Mouse (Mus musculus) ES-E14 (cell line): ENCODE data around the gene Snx32. TPM values are rescaled to one million over a fixed set of nuclear protein-coding genes. Genes with fewer than 3 reads are reported as not detected.
A peak's percentile ranks its signal among the peaks of the same experiment; 100 is the strongest.

Experiments
- DNase-seq: peaks from one replicate; pipeline ENCODE4 v3.0.0-alpha.2; 2013; ENCODE audit warnings: low read depth, low spot score
- H3K27ac ChIP-seq: 2 replicates; pipeline ENCODE4 v1.5.1; 2012; ENCODE audit warnings: low read depth, mild to moderate bottlenecking, low read length, moderate library complexity, mixed read lengths; ENCODE audit not compliant: poor library complexity, insufficient read depth, severe bottlenecking
- H3K36me3 ChIP-seq: 2 replicates; pipeline ENCODE4 v1.6.1; 2012; ENCODE audit warnings: mild to moderate bottlenecking, low read length, moderate library complexity, mixed read lengths; ENCODE audit not compliant: control insufficient read depth, poor library complexity, insufficient read depth, severe bottlenecking
- H3K4me1 ChIP-seq, 2 experiments: fragments of 150-350 bp in 1 of 2; sonication (generic) in 1 of 2; 2 replicates each; pipeline ENCODE4 v1.6.1; 2012; ENCODE audit warnings: low read length in 2 of 2, mild to moderate bottlenecking in 1 of 2, mixed read lengths in 1 of 2; ENCODE audit not compliant: control insufficient read depth in 2 of 2, insufficient read depth in 2 of 2, poor library complexity in 1 of 2
- H3K4me3 ChIP-seq, 2 experiments: fragments of 150-350 bp in 1 of 2; sonication (generic) in 1 of 2; 2 replicates each; pipeline ENCODE4 v1.5.1; 2012; ENCODE audit warnings: low read length in 2 of 2, low read depth in 1 of 2, mild to moderate bottlenecking in 1 of 2, mixed read lengths in 1 of 2; ENCODE audit not compliant: insufficient read depth in 1 of 2, poor library complexity in 1 of 2, severe bottlenecking in 1 of 2
- H3K9ac ChIP-seq: 2 replicates; pipeline ENCODE4 v1.6.1; 2012; ENCODE audit warnings: low read depth, mild to moderate bottlenecking, low read length, mixed read lengths; ENCODE audit not compliant: poor library complexity, insufficient read depth, severe bottlenecking
- H3K9me3 ChIP-seq: fragments of 150-350 bp; sonication (generic); 2 replicates; pipeline ENCODE4 v1.6.1; 2012; ENCODE audit warnings: low read depth, mild to moderate bottlenecking, low read length; ENCODE audit not compliant: control insufficient read depth, insufficient read depth
- CHD2 ChIP-seq: IDR thresholded peaks from 2 replicates; pipeline ENCODE4 v1.6.1; 2014; ENCODE audit warnings: mild to moderate bottlenecking, low read depth, low read length, inconsistent platforms
- HCFC1 ChIP-seq: IDR thresholded peaks from 2 replicates; pipeline ENCODE4 v1.6.1; 2012; ENCODE audit warnings: low read length, inconsistent platforms, borderline replicate concordance; ENCODE audit not compliant: insufficient read depth
- MAFK ChIP-seq: IDR thresholded peaks from 2 replicates; pipeline ENCODE4 v1.6.1; 2014; ENCODE audit warnings: mild to moderate bottlenecking, low read depth, low read length, inconsistent platforms; ENCODE audit not compliant: insufficient read depth
- ZC3H11A ChIP-seq: IDR thresholded peaks from 2 replicates; pipeline ENCODE4 v1.6.1; 2012; ENCODE audit warnings: low read depth, mild to moderate bottlenecking, inconsistent platforms, low read length, borderline replicate concordance
- ZNF384 ChIP-seq: IDR thresholded peaks from 2 replicates; pipeline ENCODE4 v1.6.1; 2012; ENCODE audit warnings: low read depth, low read length, inconsistent platforms
- in situ Hi-C, 2 experiments: fragments of 600-800 bp; cut with MboI; formaldehyde crosslinking; loops; one replicate each; pipeline ENCODE4 v1.15.1; 2025; ENCODE audit warnings: low sequenced_read_pairs in 2 of 2, inconsistent platforms in 1 of 2; ENCODE audit not compliant: unreplicated experiment in 2 of 2
- total RNA-seq: library from RNA; depleted of rRNA; stranded (reverse); fragments of 300-350 nt; gene quantifications from 2 replicates; pipeline ENCODE4 v1.2.3, GENCODE M21; 2012; rRNA removed

The Snx32 gene
- 3.3 and 5.0 TPM in 2 replicates for total RNA-seq

- in situ Hi-C loops: no loop called here
- H3K27ac ChIP-seq: no peak within 1 kb of the TSS
- no peaks in the 10 kb centered on the region for H3K9me3 ChIP-seq
- peak; percentile 93 for TF ChIP-seq CHD2
- no peak for TF ChIP-seq HCFC1
- TF ChIP-seq ZC3H11A: no peak
- TF ChIP-seq MAFK: peak; percentile 79
- TF ChIP-seq ZNF384: no peak
- peak within 1 kb of the TSS; percentile 79 for H3K9ac ChIP-seq
- peaks cover 1 to 5% of the 10 kb centered on the region in 2 experiments; a peak in 1 of 4 replicates for H3K4me1 ChIP-seq
- DNase-seq: peak; percentile 97
- peak within 1 kb of the TSS; percentile 72 to 74 for H3K4me3 ChIP-seq
- H3K36me3 ChIP-seq: no peaks in the 10 kb centered on the region
Observed at GRCm38 (mm10) chr19:5510031-5511026, at the start of gene Snx32. Gene Snx32, minus strand, starts transcription at chr19:5510538.

DNA sequence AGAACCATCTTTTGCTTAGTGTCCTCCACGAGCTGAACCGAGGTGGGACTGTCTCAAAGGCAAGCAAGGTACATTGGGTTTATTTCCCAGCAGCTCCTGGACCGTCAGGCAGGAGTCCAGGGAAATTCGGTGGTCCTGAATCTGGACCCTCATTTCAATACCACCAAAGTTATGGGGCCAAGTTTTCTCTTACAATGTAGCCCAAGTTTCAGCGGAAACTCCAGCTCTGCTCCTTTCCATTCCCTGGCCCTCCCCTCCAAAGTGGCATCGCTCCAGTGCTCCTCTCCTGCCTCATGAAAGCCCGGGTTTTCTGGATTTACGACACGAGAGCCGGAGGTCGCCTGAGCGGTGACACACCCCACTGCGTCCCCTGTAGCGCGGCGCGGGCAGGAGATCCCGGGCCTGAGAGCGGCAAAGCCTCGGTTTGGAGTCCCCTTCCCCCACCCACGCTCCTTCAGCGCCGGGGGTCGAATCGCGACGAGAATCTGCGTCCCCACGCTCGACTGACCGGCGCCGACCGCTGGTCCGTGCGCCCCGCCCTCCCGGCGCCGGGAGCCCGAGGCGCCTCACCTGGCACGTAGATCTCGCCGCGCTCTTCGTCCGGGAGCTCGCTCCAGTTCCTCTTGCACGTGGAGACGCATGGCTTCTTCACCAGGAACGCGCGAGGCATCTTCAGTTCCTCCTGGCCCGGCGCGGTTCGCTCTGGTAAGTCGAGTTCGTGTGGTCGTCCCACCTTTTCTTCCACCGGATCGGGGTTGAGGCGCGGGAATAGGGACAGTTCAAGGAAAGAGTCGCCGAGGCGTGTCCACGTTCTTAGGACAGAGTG is 49.5 kb upstream of the Snx32 start:
- H3K4me1 ChIP-seq: peaks cover 0 to 12% of the 10 kb centered on the region in 2 experiments; a peak in 2 of 4 replicates
- peak overlapping the region; percentile 5; the same call in 1 of the 2 replicates for H3K9ac ChIP-seq
- TF ChIP-seq ZNF384 (no peak), HCFC1 (no peak), MAFK (no peak), CHD2 (no peak), ZC3H11A (no peak)
- in situ Hi-C loops: no loop called here
- H3K9me3 ChIP-seq: no peaks in the 10 kb centered on the region
- DNase-seq: no peak
- peak overlapping the region; percentile 54 to 59; a peak in 3 of 4 replicates for H3K4me3 ChIP-seq
- no peak overlapping the region for H3K27ac ChIP-seq
- H3K36me3 ChIP-seq: no peaks in the 10 kb centered on the region

DNA sequence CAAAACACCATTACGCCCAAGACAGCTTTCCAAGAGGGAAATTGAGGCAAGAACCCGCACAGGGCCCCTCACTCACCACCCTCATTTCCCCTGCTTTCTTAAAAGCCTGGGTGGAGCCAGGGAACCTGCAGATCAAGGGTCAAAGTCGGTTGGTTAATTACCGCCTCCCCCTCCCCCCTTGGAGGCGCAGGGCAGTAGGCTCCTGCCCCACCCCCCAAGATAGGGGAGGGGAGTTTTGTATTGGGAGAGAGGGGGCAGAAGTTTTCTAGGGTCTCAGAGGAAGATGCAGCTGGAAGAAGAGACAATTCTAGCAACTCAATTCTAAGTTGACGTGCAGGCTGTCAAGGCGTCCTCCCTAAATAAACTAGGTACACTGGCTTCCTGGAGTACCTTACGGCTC is 48.9 kb upstream of the Snx32 start:
- H3K4me1 ChIP-seq: peaks cover 0 to 14% of the 10 kb centered on the region in 2 experiments; a peak in 2 of 4 replicates
- H3K9me3 ChIP-seq: no peaks in the 10 kb centered on the region
- in situ Hi-C loops: no loop called here
- DNase-seq: no peak
- H3K4me3 ChIP-seq: peak overlapping the region; percentile 54 to 59; a peak in 2 of 4 replicates
- TF ChIP-seq ZC3H11A: no peak
- no peak for TF ChIP-seq ZNF384
- TF ChIP-seq HCFC1: no peak
- no peak for TF ChIP-seq MAFK
- TF ChIP-seq CHD2: no peak
- no peak overlapping the region for H3K27ac ChIP-seq
- H3K9ac ChIP-seq: no peak overlapping the region
- no peaks in the 10 kb centered on the region for H3K36me3 ChIP-seq

DNA sequence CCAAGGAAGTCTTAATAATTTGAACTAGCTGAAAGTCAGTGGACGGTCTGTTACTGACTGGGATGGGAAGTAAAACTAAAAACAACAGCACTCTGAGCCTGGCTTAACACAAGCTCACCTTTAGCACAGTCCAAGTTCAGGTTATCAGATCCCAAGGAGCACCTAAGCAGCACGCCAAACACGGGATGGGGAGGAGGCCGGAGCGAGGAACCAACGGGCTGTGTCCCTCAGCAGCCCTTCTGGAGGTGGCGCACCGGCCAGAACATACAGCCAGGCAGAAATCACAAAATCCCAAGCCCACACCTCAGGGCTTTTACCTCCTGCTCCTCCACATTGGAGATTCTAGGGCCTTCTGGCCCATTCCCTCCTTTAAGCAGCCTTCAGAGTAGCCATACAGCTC is 48.4 kb upstream of the Snx32 start:
- no peaks in the 10 kb centered on the region for H3K36me3 ChIP-seq
- in situ Hi-C loops: no loop called here
- H3K4me3 ChIP-seq: no peak overlapping the region
- no peak overlapping the region for H3K9ac ChIP-seq
- TF ChIP-seq HCFC1: no peak
- TF ChIP-seq CHD2: no peak
- no peak for TF ChIP-seq ZC3H11A
- no peak for TF ChIP-seq ZNF384
- H3K9me3 ChIP-seq: no peaks in the 10 kb centered on the region
- H3K27ac ChIP-seq: no peak overlapping the region
- peaks cover 0 to 18% of the 10 kb centered on the region in 2 experiments; a peak in 2 of 4 replicates for H3K4me1 ChIP-seq
- DNase-seq: no peak
